Mouse (Mus musculus): ENCODE results near the gene Hist1h3d.

DNA sequence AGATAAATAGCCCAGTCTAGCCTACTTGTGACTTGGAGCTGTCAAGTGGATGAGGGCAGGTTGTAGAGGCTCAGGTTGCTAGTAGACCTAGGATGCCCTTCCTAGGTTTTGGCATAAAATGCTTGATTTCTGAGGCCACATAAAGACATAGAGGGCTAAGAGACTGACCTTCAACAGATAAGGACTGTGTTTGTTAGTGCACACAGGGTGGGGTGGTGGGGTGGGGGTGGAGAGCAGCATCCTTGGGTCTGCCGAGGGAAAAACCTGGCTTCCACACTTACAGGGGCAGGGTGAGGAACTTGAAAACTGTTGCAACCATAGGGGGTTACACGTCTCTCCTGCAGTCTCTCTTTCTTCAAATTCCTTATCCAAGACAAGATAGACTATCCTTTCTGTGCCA, 19.6 kb downstream of the Hist1h3d start:
- TF ChIP-seq EP300 (IDR thresholded peaks at IDR 0.05; ENCODE audit: low read depth) (no peak), CTCF (IDR thresholded peaks at IDR 0.05; ENCODE audit: low read depth) (no peak)

Measured in liver, embryonic 14.5 days (tissue).